Mouse (Mus musculus): ENCODE data around the gene Rbm41.
A peak's percentile ranks its signal among the peaks of the same experiment; 100 is the strongest.

Rbm41 gene

DNA sequence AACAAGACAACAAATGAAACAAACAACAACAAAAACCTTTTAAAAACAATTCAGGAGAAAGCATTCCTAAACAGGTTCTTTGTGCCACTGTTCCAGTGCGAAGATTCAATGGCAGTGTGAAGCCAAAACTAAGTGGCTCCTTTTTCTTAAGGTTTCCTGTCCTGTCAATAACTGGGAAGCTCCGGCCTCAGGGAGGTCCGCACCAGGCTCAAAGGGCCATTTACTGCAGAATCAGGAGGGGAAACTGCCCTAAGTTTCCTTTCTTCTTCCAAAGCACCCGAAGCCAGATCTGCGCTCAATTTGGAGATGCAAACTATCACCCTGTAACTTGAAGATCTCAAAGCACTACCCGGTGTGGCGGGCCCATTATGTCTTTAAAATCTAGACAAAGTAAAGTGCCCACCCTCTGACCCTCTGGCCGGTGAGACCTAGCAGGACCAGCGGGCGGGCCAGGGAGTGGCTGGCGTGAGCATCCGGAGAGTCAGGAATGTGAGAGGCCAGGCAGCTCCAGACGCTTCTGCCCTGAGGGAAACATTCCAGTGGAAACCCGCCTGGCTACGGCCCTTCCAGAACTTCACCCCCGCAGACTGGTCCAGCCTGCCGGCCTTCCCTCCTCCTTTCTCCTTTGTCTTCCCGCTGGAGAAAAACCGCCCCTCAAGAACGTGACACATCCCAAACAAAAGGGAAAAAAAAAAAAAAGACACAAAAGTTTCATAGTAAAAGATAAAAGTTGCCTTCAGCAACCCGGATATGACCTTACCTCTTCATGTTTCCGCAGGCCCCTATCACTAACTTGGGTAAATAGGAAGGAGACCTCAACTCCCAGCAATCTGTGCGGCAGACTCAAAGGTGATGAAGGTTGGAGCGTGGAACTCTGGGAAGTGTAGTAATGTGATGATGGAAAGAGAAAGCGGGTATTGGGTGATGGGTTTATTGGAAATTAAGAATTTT is at the start of gene Rbm41:
Gene Rbm41, minus strand, starts transcription at position 856 of the 951 bp plus-strand sequence.
- DNase-seq (ENCODE audit: low spot score in 2 of 2) = peak; percentile 13 to 21

DNA sequence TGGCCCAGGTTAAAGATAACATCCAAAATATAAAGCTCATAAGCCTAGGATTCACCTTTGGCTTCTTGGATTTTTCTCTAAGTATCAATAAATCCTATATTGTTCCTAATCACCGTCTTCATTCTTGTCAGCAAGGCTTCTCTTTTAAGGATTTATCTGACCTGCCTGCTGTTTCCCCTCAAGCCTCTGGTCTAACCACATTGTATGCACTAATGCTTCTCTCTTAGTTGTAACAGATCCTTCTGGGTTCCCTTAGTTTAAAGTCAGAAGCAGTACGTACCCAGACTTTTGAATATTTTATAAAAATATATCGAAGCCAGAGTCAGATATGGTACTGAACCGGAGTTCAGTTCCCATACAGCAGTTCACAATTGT is 283 bp upstream of the Rbm41 start:
- no peak for DNase-seq (ENCODE audit: low spot score in 2 of 2)

- DNase-seq (ENCODE audit: low spot score in 2 of 2) = no peak
Observed at GRCm38 (mm10) chrX:139982115-139982514, 16.3 kb downstream of the Rbm41 start.

DNA sequence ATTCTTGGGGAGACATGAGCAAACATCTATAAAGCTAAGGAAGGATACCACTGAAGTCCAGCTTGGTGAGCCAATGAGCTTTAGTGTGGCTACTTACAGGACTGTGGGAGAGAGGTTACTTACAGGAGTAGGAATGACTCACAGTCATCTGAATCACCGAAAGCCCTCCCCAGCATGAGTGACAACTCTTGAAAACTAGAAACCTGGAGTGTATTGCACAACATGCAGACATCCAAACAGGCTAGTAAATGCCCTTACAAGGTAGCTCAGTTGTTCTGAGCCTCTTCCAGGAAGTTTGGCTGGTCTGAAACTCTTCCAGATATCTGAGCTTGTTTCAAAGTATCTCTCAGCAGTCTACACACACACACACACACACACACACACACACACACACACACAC is 64.9 kb downstream of the Rbm41 start:
- peak in 1 of 2 experiments; percentile 0 for DNase-seq (ENCODE audit: low spot score in 2 of 2)

GRCm38 (mm10) chrX:139932472-139932871 is 65.9 kb downstream of the Rbm41 start:
- no peak for DNase-seq (ENCODE audit: low spot score in 2 of 2)

DNA sequence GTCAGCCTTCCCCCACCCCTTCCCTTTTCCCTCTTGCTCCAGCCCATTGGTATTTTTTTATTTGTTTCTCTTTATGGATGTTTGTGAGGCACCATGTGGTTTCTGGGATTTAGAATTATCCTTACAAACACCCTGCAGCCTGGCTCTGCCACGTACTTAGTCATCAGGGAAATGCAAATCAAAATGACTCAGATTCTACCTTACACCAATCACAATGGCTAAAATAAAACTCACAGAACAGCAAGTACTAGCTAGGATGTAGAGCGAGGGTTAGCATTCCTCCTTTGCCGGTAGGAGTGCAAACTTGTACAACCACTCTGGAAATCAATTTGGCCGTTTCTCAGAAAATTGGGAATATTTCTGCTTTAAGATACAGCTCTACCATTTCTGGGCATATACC is 77.8 kb downstream of the Rbm41 start:
- DNase-seq (ENCODE audit: low spot score in 2 of 2) = no peak

DNA sequence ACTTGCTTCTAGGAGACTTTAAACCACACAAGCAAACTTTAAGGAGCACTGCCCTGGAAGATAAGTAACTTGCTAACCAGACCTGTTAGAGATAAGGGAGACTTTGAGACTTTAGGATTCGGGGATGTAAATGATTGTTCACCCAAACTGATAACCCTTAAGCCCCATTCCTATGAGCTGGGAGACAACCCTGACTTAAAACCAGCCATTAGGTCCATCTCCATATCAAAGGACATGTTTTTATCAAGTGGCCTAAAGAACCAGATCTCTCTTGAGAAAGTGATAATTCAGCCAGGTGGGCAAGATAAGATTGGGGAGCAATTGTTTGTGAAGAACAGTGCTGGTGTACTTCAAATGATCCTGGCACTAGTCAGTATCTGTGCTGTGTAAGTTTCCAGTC is 107.0 kb downstream of the Rbm41 start:
- no peak for DNase-seq (ENCODE audit: low spot score in 2 of 2)

GRCm38 (mm10) chrX:139883221-139883620 is 115.2 kb downstream of the Rbm41 start:
- DNase-seq (ENCODE audit: low spot score in 2 of 2) = no peak

DNA sequence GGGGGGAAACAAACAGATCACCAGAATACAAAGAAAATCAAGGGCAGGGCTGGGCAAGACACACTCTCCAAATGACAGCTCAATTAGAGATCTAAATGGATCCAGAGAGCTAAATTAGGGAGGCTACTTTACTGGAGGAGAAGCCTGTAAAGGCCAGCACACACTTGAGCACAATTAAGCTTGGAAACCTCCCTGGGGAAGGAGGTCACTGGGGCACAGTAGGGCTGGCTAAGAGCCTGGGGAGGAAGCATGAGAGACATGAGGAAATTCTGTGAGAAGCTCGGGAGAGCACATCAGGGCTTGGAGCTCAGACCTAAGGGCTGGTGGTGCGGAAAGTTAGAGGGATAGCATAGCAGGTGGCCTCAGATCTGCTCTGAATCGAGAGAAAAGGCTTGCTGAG is 120.5 kb downstream of the Rbm41 start:
- peak in 1 of 2 experiments; percentile 15 for DNase-seq (ENCODE audit: low spot score in 2 of 2)

- DNase-seq (ENCODE audit: low spot score in 2 of 2) = no peak
Observed at GRCm38 (mm10) chrX:139877105-139877504, 121.3 kb downstream of the Rbm41 start.

DNA sequence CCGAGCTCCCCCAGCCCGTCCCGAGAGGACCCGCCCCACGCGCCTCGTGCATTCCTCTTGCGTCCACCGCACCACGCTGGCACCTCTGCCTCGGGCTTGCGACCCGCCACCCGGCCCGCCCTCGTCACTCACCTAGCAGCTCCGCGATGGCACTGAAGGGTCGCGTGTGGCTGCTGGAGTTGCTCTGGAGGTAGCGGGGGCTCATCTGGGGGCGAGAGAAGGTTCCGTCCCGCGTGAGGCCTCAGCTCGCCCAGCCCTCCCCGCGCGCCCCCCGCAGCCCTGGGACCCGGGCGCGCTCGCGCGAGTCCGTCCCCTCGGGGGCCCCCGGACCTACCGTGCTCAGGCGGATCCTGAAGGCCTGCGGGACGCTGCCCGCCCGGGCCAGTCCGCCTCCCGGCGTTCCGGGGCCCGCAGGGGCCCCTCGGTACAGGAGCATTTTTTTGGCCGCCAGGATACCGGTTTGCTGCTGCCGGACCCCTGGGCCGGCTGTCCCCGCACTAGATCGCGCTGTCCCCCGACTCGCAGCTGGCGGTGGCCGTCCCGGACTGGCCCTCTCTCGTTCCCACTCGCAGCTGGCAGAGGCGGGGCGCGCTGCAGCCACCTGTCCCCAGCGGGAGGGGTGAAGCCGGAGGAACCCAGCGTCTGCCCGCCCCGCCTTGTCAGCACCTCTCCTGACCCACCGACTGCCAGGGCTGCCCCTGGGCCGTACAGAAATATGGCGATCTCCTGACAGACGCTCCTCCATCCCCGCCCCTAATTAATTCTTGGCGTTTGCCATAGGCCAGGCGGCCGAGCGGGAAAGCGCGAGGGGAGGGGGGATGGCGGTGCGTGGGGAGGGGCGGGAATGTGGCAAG is 127.2 kb downstream of the Rbm41 start, which contains the start of gene Morc4:
Gene Morc4, minus strand, starts transcription at position 740 of the 854 bp plus-strand sequence.
- peak; percentile 20 to 45 for DNase-seq (ENCODE audit: low spot score in 2 of 2)

- DNase-seq (ENCODE audit: low spot score in 2 of 2) = peak in 1 of 2 experiments; percentile 28
Observed at GRCm38 (mm10) chrX:139870300-139870711, 128.1 kb downstream of the Rbm41 start.

DNA sequence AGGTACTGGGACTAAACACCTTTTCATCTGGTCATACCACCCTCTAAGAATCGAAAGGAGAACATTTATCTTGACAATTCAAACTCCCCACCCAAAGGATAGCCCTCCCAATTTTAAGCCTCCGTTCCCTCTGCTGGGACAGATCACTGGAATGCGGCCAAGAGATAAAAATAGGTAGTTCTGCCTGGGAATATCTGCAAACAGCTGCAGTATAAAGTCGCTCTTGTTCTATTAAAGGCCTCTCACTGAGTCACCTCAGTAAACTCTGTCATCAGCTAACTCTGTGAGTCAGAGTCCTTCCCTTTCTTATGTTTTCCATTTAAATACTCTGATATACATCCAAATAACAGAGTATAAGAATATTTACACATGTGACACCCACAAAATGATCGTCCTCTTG is 139.0 kb downstream of the Rbm41 start:
- no peak for DNase-seq (ENCODE audit: low spot score in 2 of 2)

DNA sequence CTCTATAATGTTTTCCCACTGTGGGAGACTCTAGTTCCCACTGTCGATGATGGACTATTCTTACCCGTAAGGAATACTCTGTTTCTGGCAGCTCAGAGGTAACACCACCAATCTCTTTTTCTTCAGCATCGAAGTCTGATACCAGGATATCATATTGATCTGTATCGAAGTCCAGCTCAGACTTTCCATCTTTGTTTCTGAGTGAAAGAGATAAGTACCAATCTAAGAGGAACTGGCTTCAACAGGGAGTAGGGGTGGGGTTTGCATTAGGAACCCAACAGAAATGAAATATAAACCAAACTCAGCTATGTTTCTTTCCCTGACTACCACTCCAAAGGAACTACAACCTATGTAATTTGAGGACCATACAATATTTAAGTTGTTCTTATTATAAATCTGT is 143.6 kb downstream of the Rbm41 start:
- DNase-seq (ENCODE audit: low spot score in 2 of 2) = no peak

GRCm38 (mm10) chrX:139841091-139841490 is 157.3 kb downstream of the Rbm41 start:
- no peak for DNase-seq (ENCODE audit: low spot score in 2 of 2)
